Mouse (Mus musculus) spleen, adult 2 months (tissue): ENCODE results near the gene P2rx3. TPM values are rescaled to one million over a fixed set of nuclear protein-coding genes. Genes with fewer than 3 reads are reported as not detected.

Experiments used
- DNase-seq, 2 experiments: peaks; one replicate each; pipeline versions ENCODE4 v3.0.0 to v3.0.0-alpha.2; 2012 to 2021; ENCODE audit warnings: low spot score in 2 of 2, low read depth in 1 of 2
- H3K27ac ChIP-seq: fragments of 200-500 bp; 2 replicates; pipeline ENCODE4 v1.5.1; 2012; ENCODE audit warnings: low read length, inconsistent platforms; ENCODE audit not compliant: insufficient read depth
- H3K27me3 ChIP-seq: fragments of 200-500 bp; 2 replicates; pipeline ENCODE4 v1.6.1; 2012; ENCODE audit warnings: mild to moderate bottlenecking, moderate library complexity, low read length, inconsistent platforms; ENCODE audit not compliant: control insufficient read depth, insufficient read depth
- H3K36me3 ChIP-seq: fragments of 200-500 bp; 2 replicates; pipeline ENCODE4 v1.6.1; 2012; ENCODE audit warnings: mild to moderate bottlenecking, low read length, inconsistent platforms; ENCODE audit not compliant: control insufficient read depth, insufficient read depth
- H3K4me1 ChIP-seq: fragments of 200-500 bp; 2 replicates; pipeline ENCODE4 v1.6.1; 2011; ENCODE audit warnings: inconsistent platforms; ENCODE audit not compliant: control insufficient read depth, insufficient read depth, insufficient read length
- H3K4me3 ChIP-seq: fragments of 200-500 bp; 2 replicates; pipeline ENCODE4 v1.5.1; 2011; ENCODE audit warnings: mild to moderate bottlenecking, inconsistent platforms; ENCODE audit not compliant: insufficient read depth, insufficient read length; ENCODE audit errors: extremely low read depth
- CTCF ChIP-seq: fragments of 200-500 bp; IDR thresholded peaks from 2 replicates; pipeline ENCODE4 v1.5.1; 2011; ENCODE audit warnings: mild to moderate bottlenecking, inconsistent platforms; ENCODE audit not compliant: insufficient read depth, insufficient read length, insufficient replicate concordance; ENCODE audit errors: extremely low read depth
- POLR2A ChIP-seq: fragments of 200-500 bp; IDR thresholded peaks from 2 replicates; pipeline ENCODE4 v1.6.1; 2011; ENCODE audit warnings: low read depth, low read length, inconsistent platforms
- WGBS: fragments of 180-500 bp; shearing (Covaris S2); methylation state at CpG from one replicate; pipeline ENCODE4 v1.1.7; 2018; 5-methylcytosine and 5-hydroxymethylcytosine counted together
- polyA plus RNA-seq: library from polyadenylated mRNA; depleted of rRNA; stranded (reverse); fragments of >200 nt; gene quantifications from 2 replicates; pipeline ENCODE4 v1.2.3, GENCODE M21; 2012

Gene P2rx3
- polyA plus RNA-seq, 1 experiment = 0.28 TPM

DNA sequence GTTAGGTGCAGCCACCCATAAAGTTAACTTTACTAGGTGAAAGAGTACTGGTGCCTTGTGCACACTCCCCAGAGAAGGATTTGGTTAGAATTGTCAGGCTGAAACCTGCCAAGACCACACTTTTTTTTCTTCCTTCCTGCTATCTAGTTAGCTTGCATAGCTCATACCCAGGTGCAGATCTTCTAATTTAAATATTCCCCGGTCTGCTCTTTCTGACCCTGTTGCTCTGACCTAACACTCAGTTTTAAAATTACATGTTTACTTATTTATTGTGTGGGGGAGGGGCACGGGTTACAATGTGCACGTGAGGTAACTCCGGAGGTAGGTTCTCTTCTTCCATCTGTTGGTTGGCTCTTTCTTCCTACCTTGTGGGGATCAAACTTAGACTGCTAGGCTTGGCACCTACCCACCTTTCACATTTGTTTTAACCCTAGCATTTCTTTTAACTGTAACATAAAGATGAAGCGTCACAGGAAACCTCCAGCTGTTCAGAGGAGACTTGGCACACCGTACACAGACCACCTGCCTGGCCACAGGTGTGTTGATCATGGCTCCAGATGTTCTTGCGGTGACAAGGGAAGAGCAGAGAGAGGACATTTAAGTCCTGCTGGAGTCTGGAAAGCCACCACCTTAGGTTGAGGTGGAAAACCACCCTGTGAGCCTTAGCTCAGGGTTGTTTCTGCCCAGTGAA is 73.0 kb downstream of the P2rx3 start:
- Histone ChIP-seq H3K27me3 (no peaks in the 10 kb centered on the region), H3K36me3 (no peaks in the 10 kb centered on the region), H3K4me1 (peaks cover 29% of the 10 kb centered on the region), H3K27ac (peak overlapping the region; percentile 71), H3K4me3 (no peak overlapping the region)
- DNase-seq = peak; percentile 17 to 42
- TF ChIP-seq CTCF = no peak
- TF ChIP-seq POLR2A = no peak
- 31% methylated on average over 7 of the region's 7 CpGs for WGBS

- DNase-seq = no peak
- TF ChIP-seq POLR2A (no peak), CTCF (no peak)
- Histone ChIP-seq H3K4me1 (peaks cover 29% of the 10 kb centered on the region), H3K27me3 (no peaks in the 10 kb centered on the region), H3K4me3 (no peak overlapping the region), H3K27ac (no peak overlapping the region), H3K36me3 (no peaks in the 10 kb centered on the region)
- 38% methylated on average over 6 of the region's 6 CpGs for WGBS
Observed at GRCm38 (mm10) chr2:84962906-84963507, 74.3 kb downstream of the P2rx3 start.

DNA sequence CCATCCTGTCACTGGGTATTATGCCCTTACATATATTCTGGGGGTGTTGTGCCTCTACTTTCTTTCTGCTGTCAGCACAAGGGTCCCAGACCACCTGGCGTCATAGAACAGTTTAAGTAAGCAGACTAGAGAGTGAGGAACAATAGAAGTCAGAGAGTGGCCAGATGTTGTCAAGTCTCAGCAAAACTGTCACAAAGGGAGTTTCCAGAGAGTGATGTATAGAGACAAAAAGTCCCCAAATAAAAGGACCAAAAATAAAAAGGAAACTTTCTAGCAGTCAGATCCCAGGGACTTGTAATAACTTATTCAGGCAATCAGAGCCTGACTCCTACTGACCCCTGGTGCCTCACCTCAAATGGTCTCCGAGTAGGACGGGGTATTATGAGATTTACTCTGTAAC is 75.4 kb downstream of the P2rx3 start:
- Histone ChIP-seq H3K36me3 (no peaks in the 10 kb centered on the region), H3K27me3 (no peaks in the 10 kb centered on the region), H3K4me1 (peaks cover 26% of the 10 kb centered on the region), H3K27ac (no peak overlapping the region), H3K4me3 (no peak overlapping the region)
- DNase-seq = no peak
- WGBS = 78% methylated on average over 3 of the region's 3 CpGs
- TF ChIP-seq POLR2A = no peak
- TF ChIP-seq CTCF = no peak

DNA sequence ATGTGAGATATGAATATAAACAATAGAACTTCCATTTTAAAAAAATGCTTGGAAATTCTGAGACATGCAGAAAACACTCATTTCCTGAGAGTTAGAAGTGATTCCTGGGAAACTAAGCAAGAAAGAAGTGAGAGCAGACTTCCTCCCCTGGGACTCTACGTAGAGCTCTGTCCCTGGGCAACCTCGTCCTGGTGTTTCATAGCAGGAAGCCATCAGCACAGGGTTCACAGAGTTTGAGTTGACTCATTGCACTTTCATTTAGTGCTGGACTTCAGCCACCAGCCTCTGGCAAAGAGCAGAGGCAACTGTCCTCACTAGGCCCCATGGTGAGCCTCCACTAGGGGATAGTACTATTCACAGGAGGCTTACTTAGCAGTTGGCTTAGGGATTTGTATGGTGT is 76.0 kb downstream of the P2rx3 start:
- H3K27me3 ChIP-seq = no peaks in the 10 kb centered on the region
- H3K4me1 ChIP-seq = peaks cover 26% of the 10 kb centered on the region
- TF ChIP-seq CTCF (no peak), POLR2A (no peak)
- no peak overlapping the region for H3K27ac ChIP-seq
- DNase-seq = no peak
- H3K4me3 ChIP-seq = no peak overlapping the region
- H3K36me3 ChIP-seq = no peaks in the 10 kb centered on the region
- WGBS = 30% methylated on average over 2 of the region's 2 CpGs

- TF ChIP-seq CTCF (no peak), POLR2A (no peak)
- Histone ChIP-seq H3K27ac (no peak overlapping the region), H3K36me3 (no peaks in the 10 kb centered on the region), H3K4me3 (no peak overlapping the region), H3K27me3 (no peaks in the 10 kb centered on the region), H3K4me1 (peaks cover 19% of the 10 kb centered on the region)
- 69% methylated on average over 11 of the region's 11 CpGs for WGBS
- no peak for DNase-seq
Observed at GRCm38 (mm10) chr2:84958588-84959264, 78.5 kb downstream of the P2rx3 start.

GRCm38 (mm10) chr2:84956274-84956673 is 81.0 kb downstream of the P2rx3 start:
- TF ChIP-seq CTCF (peak; percentile 95), POLR2A (no peak)
- H3K4me3 ChIP-seq = no peak overlapping the region
- H3K27me3 ChIP-seq = no peaks in the 10 kb centered on the region
- H3K4me1 ChIP-seq = peaks cover under 1% of the 10 kb centered on the region; the same call in 1 of the 2 replicates
- no peak overlapping the region for H3K27ac ChIP-seq
- DNase-seq = peak; percentile 57 to 83
- 26% methylated on average over 5 of the region's 5 CpGs for WGBS
- H3K36me3 ChIP-seq = 0 out of 2 replicates have a peak, but pooled peaks cover 3% of the 10 kb centered on the region
